Mouse (Mus musculus): Measurements from ENCODE around the gene Spint2.

Gene Spint2

GRCm38 (mm10) chr7:29281201-29282073 is at the start of gene Spint2:
TSS of gene Spint2 (minus strand) at chr7:29281912.
- peak; percentile 81 to 83 for DNase-seq

- DNase-seq: no peak
Measured at GRCm38 (mm10) chr7:29328984-29329383, 47.3 kb upstream of the Spint2 start.

GRCm38 (mm10) chr7:29327087-29327486 is 45.4 kb upstream of the Spint2 start:
- no peak for DNase-seq

GRCm38 (mm10) chr7:29319337-29320307 is 37.9 kb upstream of the Spint2 start:
- DNase-seq: no peak

GRCm38 (mm10) chr7:29318115-29318911 is 36.6 kb upstream of the Spint2 start:
- no peak for DNase-seq

GRCm38 (mm10) chr7:29317558-29317957 is 35.8 kb upstream of the Spint2 start:
- no peak for DNase-seq

GRCm38 (mm10) chr7:29316976-29317375 is 35.3 kb upstream of the Spint2 start:
- DNase-seq: no peak

- DNase-seq: no peak
Measured at GRCm38 (mm10) chr7:29316137-29316734, 34.5 kb upstream of the Spint2 start.

- no peak for DNase-seq
Measured at GRCm38 (mm10) chr7:29314844-29315628, 33.3 kb upstream of the Spint2 start.

GRCm38 (mm10) chr7:29313572-29314261 is 32.0 kb upstream of the Spint2 start:
- no peak for DNase-seq

- no peak for DNase-seq
Measured at GRCm38 (mm10) chr7:29313051-29313450, 31.3 kb upstream of the Spint2 start.

GRCm38 (mm10) chr7:29309749-29310148 is 28.0 kb upstream of the Spint2 start:
- no peak for DNase-seq

- peak in 1 of 2 experiments; percentile 17 for DNase-seq
Measured at GRCm38 (mm10) chr7:29309221-29309721, 27.6 kb upstream of the Spint2 start.

- DNase-seq: peak; percentile 52
Measured at GRCm38 (mm10) chr7:29307350-29308104, 25.8 kb upstream of the Spint2 start.

GRCm38 (mm10) chr7:29306619-29307018 is 24.9 kb upstream of the Spint2 start:
- DNase-seq: peak; percentile 68 to 76

- no peak for DNase-seq
Measured at GRCm38 (mm10) chr7:29306108-29306507, 24.4 kb upstream of the Spint2 start.

GRCm38 (mm10) chr7:29305263-29305988 is 23.7 kb upstream of the Spint2 start:
- DNase-seq: no peak

GRCm38 (mm10) chr7:29304463-29305262 is 23.0 kb upstream of the Spint2 start:
- DNase-seq: peak in 1 of 2 experiments; percentile 17

Data from B cell, adult 2 months (primary cell).